Mouse (Mus musculus) forebrain, embryonic 13.5 days (tissue): ENCODE results near the gene Fam129a. TPM values are rescaled to one million over a fixed set of nuclear protein-coding genes. Genes with fewer than 3 reads are reported as not detected.
A peak's percentile ranks its signal among the peaks of the same experiment; 100 is the strongest.
"Not testable (repeated sequence)": the region's sequence is repeated elsewhere in the genome, so short reads cannot be mapped to it uniquely, and the experiment has no call there.

ENCODE experiments used
- ATAC-seq: fragments of 200-750 bp; cut with Nextera tagmentation; 2 replicates; pipeline ENCODE4 v1.8.0; 2017
- H3K27ac ChIP-seq: fragments of 300-500 bp; sonication (generic); 2 replicates; pipeline ENCODE4 v1.5.1; 2015; ENCODE audit warnings: inconsistent platforms, mild to moderate bottlenecking, moderate library complexity
- H3K27me3 ChIP-seq: fragments of 300-500 bp; sonication (generic); 2 replicates; pipeline ENCODE4 v1.6.1; 2015; ENCODE audit warnings: mild to moderate bottlenecking, inconsistent platforms
- H3K36me3 ChIP-seq: fragments of 300-500 bp; sonication (generic); 2 replicates; pipeline ENCODE4 v1.6.1; 2015; ENCODE audit warnings: mild to moderate bottlenecking, inconsistent platforms; ENCODE audit not compliant: poor library complexity, severe bottlenecking
- H3K4me1 ChIP-seq: fragments of 300-500 bp; sonication (generic); 2 replicates; pipeline ENCODE4 v1.6.1; 2015; ENCODE audit warnings: inconsistent platforms
- H3K4me2 ChIP-seq: fragments of 300-500 bp; sonication (generic); 2 replicates; pipeline ENCODE4 v1.6.1; 2015; ENCODE audit warnings: inconsistent platforms, mild to moderate bottlenecking, moderate library complexity
- H3K4me3 ChIP-seq: fragments of 300-500 bp; sonication (generic); 2 replicates; pipeline ENCODE4 v1.5.1; 2015; ENCODE audit warnings: mild to moderate bottlenecking, inconsistent platforms
- H3K9ac ChIP-seq: fragments of 300-500 bp; sonication (generic); 2 replicates; pipeline ENCODE4 v1.6.1; 2015; ENCODE audit warnings: mild to moderate bottlenecking, inconsistent platforms
- H3K9me3 ChIP-seq: fragments of 300-500 bp; sonication (generic); replicated peaks from 2 replicates; pipeline ENCODE4 v1.6.1; 2016; ENCODE audit warnings: inconsistent platforms
- WGBS: fragments of 180-500 bp; shearing (Covaris S2); methylation state at CpG from one replicate; pipeline ENCODE4 v1.1.7; 2015; 5-methylcytosine and 5-hydroxymethylcytosine counted together
- polyA plus RNA-seq: library from polyadenylated mRNA; unstranded; fragments of >200 nt; fragmentation: Nextera tagmentation; extraction: Ambion mirVana; gene quantifications from 2 replicates; pipeline ENCODE4 v1.2.1, GENCODE M21; 2015

Gene Fam129a
- polyA plus RNA-seq, 1 experiment from 2014 or later: 1.3 TPM

DNA sequence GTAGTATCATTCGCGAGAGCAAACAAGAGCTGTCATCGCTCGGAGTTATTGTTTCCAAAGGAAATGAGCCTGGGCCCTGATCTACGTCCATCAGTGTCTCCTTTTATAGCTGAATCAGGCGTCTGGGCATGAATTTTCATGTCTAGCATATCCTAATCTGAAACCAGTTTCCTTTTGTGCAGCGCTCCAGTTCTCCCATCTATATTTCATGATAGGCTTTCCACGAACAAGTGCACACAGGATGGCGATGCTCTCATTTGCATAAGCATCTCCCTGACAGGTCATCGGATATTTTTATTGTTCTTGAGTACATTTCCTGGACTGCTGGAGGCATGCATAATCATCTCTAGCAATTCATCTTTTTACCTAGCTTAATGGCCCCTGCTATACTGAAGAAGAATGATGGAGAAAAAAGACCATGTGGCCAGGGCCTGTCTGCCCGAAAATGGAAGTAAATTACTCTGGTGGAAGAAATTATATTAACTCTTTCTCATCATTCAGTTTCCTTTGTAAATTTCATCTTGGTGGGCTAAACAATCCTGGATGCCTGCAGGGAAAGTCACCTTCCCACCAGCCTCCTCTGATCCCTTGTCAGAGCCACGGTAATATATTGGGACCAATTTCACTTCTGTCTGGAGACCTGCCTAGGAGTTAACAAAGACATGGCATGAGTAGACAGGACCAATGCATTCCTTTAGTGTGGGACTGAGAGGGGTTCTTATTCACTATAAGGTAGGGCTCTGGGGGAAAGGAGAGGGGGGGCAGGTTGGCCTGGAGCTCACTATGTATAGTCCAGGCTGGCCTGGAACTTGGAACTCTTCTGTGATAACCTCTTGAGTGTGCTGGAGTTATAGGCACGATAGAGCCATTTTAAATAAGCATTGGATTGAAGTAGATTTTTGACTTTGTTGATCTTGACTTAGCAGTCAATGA lies 21.4 kb downstream of the Fam129a start:
- no peak overlapping the region for H3K4me2 ChIP-seq
- 74% methylated on average over 13 of the region's 13 CpGs for WGBS
- no peak for ATAC-seq
- H3K9me3 ChIP-seq: no peaks in the 10 kb centered on the region
- H3K36me3 ChIP-seq: no peaks in the 10 kb centered on the region
- H3K4me3 ChIP-seq: no peak overlapping the region
- no peak overlapping the region for H3K9ac ChIP-seq
- H3K27me3 ChIP-seq: no peaks in the 10 kb centered on the region
- no peaks in the 10 kb centered on the region for H3K4me1 ChIP-seq
- no peak overlapping the region for H3K27ac ChIP-seq

DNA sequence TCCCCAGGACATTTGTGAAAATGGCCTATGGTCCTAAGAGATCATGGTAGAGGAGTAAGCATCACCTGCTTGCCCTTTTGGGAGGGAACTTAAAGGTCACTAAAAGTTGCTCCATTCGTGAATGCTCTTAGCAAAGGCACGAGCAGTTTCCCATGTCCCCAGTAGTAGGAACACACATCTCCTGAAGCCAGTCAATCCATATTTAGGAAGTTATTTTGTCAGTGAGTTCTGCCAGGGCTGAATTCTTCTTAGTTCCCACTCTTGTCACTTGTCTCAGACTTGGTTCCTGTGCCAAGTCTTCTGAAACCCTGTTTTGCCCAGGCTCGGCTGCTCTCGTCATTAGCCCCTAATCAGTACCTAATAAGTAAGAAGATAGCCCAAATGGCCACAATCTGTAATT lies 23.9 kb downstream of the Fam129a start:
- WGBS: 69% methylated on average over 4 of the region's 4 CpGs
- Histone ChIP-seq H3K4me3 (no peak overlapping the region), H3K4me1 (no peaks in the 10 kb centered on the region), H3K36me3 (no peaks in the 10 kb centered on the region), H3K9me3 (no peaks in the 10 kb centered on the region), H3K4me2 (no peak overlapping the region), H3K9ac (no peak overlapping the region), H3K27me3 (no peaks in the 10 kb centered on the region), H3K27ac (no peak overlapping the region)
- no peak for ATAC-seq

DNA sequence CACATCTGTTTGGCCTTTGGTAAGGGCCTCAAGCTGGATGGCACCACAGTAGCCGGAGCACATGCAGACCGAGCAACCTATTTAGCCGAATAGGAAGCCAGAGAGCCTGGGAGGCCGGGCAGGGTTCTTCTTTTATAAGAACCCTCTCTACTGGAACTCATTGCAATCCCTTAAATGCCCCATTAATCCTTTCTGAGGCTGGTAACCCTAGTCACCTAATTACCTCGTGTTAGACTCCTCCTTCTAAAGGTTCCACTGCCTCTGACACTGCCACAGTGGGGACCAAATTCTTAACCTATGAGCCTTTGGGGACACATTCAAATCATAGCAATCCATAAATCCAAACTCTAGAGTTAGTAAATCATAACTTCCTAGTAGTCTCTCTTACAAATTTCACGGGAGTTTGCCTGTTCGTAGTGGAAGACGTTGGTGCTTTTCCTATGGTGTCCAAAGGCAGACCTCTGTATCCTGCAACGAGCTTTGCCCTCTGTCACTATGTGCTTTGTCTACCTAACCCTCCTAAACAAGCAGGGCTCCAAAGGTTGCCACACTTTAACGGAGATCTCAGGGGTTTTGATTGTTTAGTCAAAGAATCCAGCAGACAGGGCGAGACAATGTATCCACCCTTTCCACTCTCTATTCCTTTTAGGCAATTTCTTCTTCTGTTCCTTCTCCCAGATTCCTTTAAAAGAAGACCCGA lies 24.8 kb downstream of the Fam129a start:
- Histone ChIP-seq H3K4me3 (no peak overlapping the region), H3K36me3 (no peaks in the 10 kb centered on the region), H3K27me3 (no peaks in the 10 kb centered on the region), H3K4me1 (no peaks in the 10 kb centered on the region), H3K4me2 (no peak overlapping the region), H3K27ac (no peak overlapping the region), H3K9ac (no peak overlapping the region), H3K9me3 (no peaks in the 10 kb centered on the region)
- ATAC-seq: no peak
- 28% methylated on average over 12 of the region's 12 CpGs for WGBS

DNA sequence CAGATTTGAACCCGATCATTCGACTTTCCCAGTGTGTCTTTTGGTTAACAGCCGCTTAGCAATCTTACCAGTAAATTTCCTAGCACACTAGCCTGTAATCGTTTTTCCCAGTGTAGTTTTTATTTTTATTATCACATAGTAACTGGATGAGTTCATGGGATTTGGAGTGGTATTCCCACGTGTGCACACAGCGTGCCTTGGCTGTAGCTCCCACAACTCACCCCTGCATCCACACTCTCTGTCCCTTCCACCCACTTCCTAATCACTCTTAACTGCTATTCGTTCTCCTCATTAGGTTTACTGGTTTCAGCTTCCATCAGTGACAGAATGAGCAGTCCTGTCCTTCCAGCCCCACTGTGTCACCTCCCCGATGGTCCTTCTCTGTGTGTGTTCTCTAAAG lies 25.6 kb downstream of the Fam129a start:
- Histone ChIP-seq H3K27me3 (no peaks in the 10 kb centered on the region), H3K27ac (no peak overlapping the region), H3K4me1 (no peaks in the 10 kb centered on the region), H3K9me3 (no peaks in the 10 kb centered on the region), H3K4me2 (no peak overlapping the region), H3K4me3 (no peak overlapping the region), H3K36me3 (no peaks in the 10 kb centered on the region), H3K9ac (no peak overlapping the region)
- ATAC-seq: no peak
- WGBS: 55% methylated on average over 8 of the region's 8 CpGs

DNA sequence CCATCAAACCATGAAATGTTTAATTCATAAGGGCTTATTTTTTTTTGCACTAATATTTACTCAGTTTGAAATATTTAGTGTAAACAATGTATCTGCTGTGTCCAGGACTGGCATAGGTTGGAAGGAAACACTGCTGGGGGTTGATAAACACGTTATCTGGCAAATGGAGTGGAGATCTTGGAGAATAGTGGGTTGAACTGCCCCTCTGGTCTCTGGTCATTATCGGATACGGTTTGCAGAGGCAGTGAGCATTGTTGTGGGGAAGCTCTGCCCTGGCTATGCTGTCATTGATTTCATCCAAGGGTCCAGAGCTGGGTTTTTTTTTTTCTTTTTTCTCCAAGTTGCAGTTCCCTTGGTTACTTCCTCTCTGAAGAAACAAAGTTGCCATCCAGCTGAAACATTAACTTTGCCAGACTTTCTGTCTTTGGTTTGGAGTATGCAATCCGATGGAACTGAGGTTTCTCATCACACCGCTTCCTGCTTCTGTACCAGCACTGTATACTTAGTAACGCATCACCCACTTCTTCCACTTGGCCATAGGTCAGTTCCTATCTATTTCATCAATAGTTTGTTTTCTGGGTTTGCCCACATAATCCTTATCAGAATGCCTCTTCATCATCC lies 26.8 kb downstream of the Fam129a start:
- 81% methylated on average over 6 of the region's 6 CpGs for WGBS
- ATAC-seq: no peak
- Histone ChIP-seq H3K27ac (no peak overlapping the region), H3K36me3 (no peaks in the 10 kb centered on the region), H3K9me3 (no peaks in the 10 kb centered on the region), H3K9ac (no peak overlapping the region), H3K4me1 (no peaks in the 10 kb centered on the region), H3K4me2 (no peak overlapping the region), H3K4me3 (no peak overlapping the region), H3K27me3 (no peaks in the 10 kb centered on the region)

DNA sequence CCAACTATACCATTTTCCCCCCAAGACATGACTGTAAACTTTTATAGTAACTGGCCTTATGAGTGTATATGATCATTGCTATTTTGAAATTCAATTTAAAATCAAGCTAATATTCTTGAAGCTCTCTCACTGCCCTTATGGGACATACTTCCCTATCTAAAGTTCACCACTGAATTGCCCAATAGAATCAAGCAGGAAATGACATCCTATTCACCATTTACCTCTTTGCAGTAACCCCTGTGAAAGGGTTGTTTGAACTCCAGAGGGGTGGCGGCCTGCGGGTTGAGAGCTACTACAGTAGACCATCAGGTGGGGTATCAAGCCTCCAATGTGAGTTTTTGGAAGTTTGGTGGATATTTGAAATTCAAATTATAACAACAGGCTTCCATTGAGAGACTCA lies 27.9 kb downstream of the Fam129a start:
- no peaks in the 10 kb centered on the region for H3K27me3 ChIP-seq
- no peak overlapping the region for H3K4me2 ChIP-seq
- H3K9me3 ChIP-seq: no peaks in the 10 kb centered on the region
- no peak overlapping the region for H3K4me3 ChIP-seq
- H3K9ac ChIP-seq: no peak overlapping the region
- H3K36me3 ChIP-seq: no peaks in the 10 kb centered on the region
- H3K27ac ChIP-seq: no peak overlapping the region
- no peak for ATAC-seq
- H3K4me1 ChIP-seq: no peaks in the 10 kb centered on the region
- WGBS: 91% methylated on average over 2 of the region's 2 CpGs

DNA sequence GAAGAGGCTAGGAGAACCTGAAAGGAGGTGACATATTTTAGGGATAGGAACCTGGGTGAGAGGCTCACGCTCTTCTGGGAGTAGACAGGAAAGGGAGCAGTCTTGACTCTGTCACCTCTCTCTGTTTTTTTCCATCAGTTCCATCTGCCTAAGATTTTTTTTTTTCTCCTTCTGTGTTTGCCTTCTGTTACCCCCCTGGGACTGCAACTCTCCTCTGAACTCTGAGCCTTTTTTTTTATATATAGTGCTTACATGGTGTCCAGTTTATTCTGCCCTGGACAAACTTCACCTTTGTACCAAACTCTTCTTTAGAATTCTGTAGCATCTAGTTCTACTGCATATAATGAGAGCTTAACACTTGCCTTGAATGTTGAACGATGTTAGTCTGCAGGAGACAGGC lies 33.3 kb downstream of the Fam129a start:
- no peak overlapping the region for H3K9ac ChIP-seq
- H3K27me3 ChIP-seq: no peaks in the 10 kb centered on the region
- H3K27ac ChIP-seq: no peak overlapping the region
- no peak for ATAC-seq
- H3K36me3 ChIP-seq: no peaks in the 10 kb centered on the region
- no peak overlapping the region for H3K4me3 ChIP-seq
- 81% methylated on average over 2 of the region's 2 CpGs for WGBS
- H3K4me1 ChIP-seq: no peaks in the 10 kb centered on the region
- no peak overlapping the region for H3K4me2 ChIP-seq
- H3K9me3 ChIP-seq: no peaks in the 10 kb centered on the region

DNA sequence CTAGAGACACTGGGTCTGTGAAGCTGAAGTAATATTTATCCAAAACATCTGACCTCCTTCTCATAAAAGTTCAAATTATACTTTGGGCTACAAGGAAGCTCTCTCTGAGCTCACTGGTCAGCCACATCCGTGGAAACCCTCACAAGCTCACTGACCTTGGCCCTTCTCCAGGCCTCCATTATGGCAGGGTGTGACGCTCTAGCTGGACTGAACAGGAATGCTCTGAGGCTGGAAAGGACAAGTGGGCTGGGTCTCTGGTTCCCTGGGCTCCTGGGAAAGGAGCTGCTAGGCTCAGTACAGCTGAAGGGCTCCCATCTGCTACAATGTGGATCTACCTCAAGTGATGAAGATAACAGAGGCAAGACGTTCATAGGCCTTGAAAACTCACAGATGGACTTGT lies 37.0 kb downstream of the Fam129a start:
- not testable (repeated sequence) for H3K27me3 ChIP-seq, H3K27ac ChIP-seq, H3K9ac ChIP-seq, H3K4me2 ChIP-seq, H3K4me3 ChIP-seq, H3K9me3 ChIP-seq, ATAC-seq, H3K4me1 ChIP-seq, H3K36me3 ChIP-seq
- WGBS: 86% methylated on average over 3 of the region's 3 CpGs

DNA sequence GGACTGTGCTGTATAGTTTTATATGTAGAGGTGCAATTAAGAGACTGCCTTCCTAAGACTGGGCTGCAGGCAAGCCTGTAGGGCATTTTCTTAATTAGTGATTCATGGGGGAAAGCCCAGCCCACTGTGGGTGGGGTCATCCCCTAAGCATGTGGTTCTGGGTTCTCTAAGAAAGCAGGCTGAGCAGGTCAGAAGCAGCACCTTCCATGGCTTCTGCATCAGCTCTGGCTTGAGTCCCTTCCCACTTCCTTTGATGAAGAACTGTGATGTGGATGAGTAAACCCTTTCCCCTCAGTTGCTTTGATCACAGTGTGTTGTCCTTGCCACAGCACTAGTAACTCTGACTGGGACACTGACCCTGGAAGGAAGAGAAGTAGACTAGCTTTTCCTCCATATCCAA lies 39.6 kb downstream of the Fam129a start:
- H3K4me1 ChIP-seq: no peaks in the 10 kb centered on the region
- H3K36me3 ChIP-seq: no peaks in the 10 kb centered on the region
- no peak for ATAC-seq
- no peak overlapping the region for H3K4me3 ChIP-seq
- H3K9me3 ChIP-seq: no peaks in the 10 kb centered on the region
- no peak overlapping the region for H3K9ac ChIP-seq
- H3K27me3 ChIP-seq: no peaks in the 10 kb centered on the region
- no peak overlapping the region for H3K4me2 ChIP-seq
- H3K27ac ChIP-seq: no peak overlapping the region

DNA sequence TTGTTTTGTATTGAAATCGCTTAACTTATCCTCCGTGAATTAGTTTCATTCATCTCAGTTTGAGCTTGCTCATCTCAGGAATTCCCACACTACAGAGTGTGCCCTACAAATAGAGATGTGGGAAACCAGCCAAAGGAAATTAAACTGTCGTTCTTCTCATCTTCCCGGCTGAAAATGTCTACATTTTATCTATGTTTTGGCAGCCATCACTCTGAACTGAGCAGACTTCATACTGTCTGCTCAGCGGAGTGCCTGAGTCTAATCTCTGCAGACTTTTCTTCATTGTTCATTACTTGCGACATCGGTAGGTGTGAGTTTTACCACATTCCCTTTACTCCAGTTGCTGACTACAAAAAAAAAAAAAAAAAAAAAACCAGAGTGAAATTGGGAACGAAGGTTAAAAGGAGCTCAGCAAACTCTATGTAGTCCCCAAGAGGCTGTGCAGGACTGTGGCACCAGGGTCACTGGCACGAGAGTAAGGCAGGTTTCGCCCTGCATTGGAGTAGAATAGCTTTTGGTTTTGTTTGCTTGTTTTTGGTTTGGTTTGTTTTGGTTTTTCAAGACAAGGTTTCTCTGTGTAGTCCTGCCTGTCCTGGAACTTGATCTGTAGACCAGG lies 43.4 kb downstream of the Fam129a start:
- Histone ChIP-seq H3K4me2 (no peak overlapping the region), H3K36me3 (no peaks in the 10 kb centered on the region), H3K27me3 (no peaks in the 10 kb centered on the region), H3K9me3 (no peaks in the 10 kb centered on the region), H3K27ac (no peak overlapping the region), H3K4me3 (no peak overlapping the region), H3K4me1 (peaks cover 4% of the 10 kb centered on the region; the same call in 1 of the 2 replicates), H3K9ac (no peak overlapping the region)
- 0 out of 2 replicates have a peak, but pooled peaks have one; percentile 19 for ATAC-seq
- 69% methylated on average over 10 of the region's 10 CpGs for WGBS

DNA sequence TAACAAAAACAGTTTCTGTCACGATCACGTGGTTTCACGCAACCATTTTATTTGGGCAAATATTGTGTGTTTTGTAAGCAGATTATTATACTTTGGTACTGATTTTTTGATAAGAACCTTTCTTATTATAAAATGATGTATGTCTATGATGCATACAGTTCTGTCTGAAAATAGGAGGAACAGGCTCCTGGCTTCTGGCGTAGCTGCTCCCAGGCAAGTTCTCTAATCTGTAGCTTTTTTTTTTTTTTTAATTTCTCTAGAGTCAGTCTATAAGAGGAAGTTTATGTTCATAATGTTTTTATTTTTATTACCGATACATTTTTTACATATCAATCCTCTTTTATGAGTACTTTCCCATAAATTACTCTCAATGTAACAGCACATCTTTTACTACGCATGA lies 44.6 kb downstream of the Fam129a start:
- 94% methylated on average over 6 of the region's 6 CpGs for WGBS
- H3K36me3 ChIP-seq: no peaks in the 10 kb centered on the region
- H3K9me3 ChIP-seq: no peaks in the 10 kb centered on the region
- H3K4me3 ChIP-seq: no peak overlapping the region
- no peak overlapping the region for H3K9ac ChIP-seq
- no peaks in the 10 kb centered on the region for H3K27me3 ChIP-seq
- H3K27ac ChIP-seq: no peak overlapping the region
- peaks cover 6% of the 10 kb centered on the region; the same call in 1 of the 2 replicates for H3K4me1 ChIP-seq
- no peak overlapping the region for H3K4me2 ChIP-seq
- no peak for ATAC-seq
